Mouse (Mus musculus) cerebellum, adult 2 months (tissue): Measurements from ENCODE around the gene Kcnb1.

ENCODE experiments used
- CTCF ChIP-seq: fragments of 200-500 bp; IDR thresholded peaks from 2 replicates; pipeline ENCODE4 v1.5.1; 2011; ENCODE audit warnings: low read depth, mild to moderate bottlenecking, control low read depth, low read length, moderate library complexity, borderline replicate concordance; ENCODE audit not compliant: insufficient read depth
- POLR2A ChIP-seq: fragments of 200-500 bp; IDR thresholded peaks from 2 replicates; pipeline ENCODE4 v1.6.1; 2011; ENCODE audit warnings: low read length, control low read depth, borderline replicate concordance; ENCODE audit not compliant: insufficient read depth

- TF ChIP-seq CTCF (no peak), POLR2A (no peak)
These were observed 4.0 kb downstream of the Kcnb1 start for GRCm38 (mm10) chr2:167186003-167186402.
